Comparison of ENCODE assay signal across 10 mouse cellular contexts in the genomic region with DNA sequence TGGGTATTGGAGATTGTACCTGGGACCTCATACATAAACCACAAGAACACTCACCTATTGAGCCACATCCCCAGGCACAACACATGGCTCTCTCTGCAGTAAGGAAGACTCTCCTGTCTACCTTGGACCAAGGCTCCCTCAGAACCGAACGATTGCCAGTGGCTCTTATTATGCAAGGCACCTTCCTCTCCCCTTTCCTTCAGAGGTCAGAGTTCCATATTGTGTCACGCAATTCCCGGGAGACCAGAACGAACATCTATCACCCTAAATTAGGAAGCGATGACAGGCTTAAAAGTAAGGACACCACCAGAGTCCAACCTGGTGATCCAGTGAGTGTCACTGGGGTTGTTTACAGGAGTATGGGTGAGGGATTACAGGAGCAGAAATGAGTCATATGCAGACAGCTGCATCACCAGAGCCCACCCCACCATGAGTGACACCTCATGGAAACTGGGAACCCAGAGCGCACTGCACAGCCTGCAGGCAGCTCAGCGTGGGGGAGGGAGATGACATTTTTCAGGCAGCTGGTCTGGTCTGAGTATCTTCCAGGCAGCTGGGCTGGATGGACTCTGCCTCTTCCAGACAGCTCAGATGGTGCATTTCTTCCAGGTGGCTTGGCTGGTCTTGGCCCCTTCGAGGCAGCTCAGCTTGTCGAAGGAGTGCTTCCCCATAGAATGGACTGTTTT. TPM values are rescaled to one million over a fixed set of nuclear protein-coding genes. Genes with fewer than 3 reads are reported as not detected.
DNase-seq lines count a peak whose midpoint lies in the region; ATAC-seq lines count a peak whose summit lies in the region.
"Had no signal": no experiment of that assay in that cellular context is flagged by ENCODE, and none has a peak within 500 bp of the region (broad histone marks: within the 10 kb centered on the region; RNA-seq: fewer than 3 reads in every experiment).

No protein-coding gene starts in this region.

- 32% methylated on average over 10 of the region's 10 CpGs for WGBS in kidney, embryonic 15.5 days
- WGBS in heart, embryonic 12.5 days, result 37% methylated on average over 10 of the region's 10 CpGs
- 58% methylated on average over 10 of the region's 10 CpGs for WGBS in liver, embryonic 12.5 days (ENCODE audit: insufficient replicate concordance)
- 85% methylated on average over 10 of the region's 10 CpGs for WGBS in forebrain, embryonic 11.5 days

- H3K4me3 ChIP-seq in kidney, embryonic 15.5 days (replicated peaks), result no peak overlapping the region
- H3K4me3 ChIP-seq in brown adipose tissue, adult 24 weeks (ENCODE audit: insufficient read depth, low read depth, low read length), result no peak overlapping the region
- no peak overlapping the region for H3K4me3 ChIP-seq in heart, embryonic 12.5 days
- H3K4me3 ChIP-seq in liver, embryonic 12.5 days, result no peak overlapping the region
- H3K4me3 ChIP-seq in forebrain, embryonic 11.5 days (ENCODE audit: low read depth, low read length), result no peak overlapping the region
- H3K4me3 ChIP-seq: midbrain, embryonic 10.5 days had no signal

- DNase-seq in kidney, postnatal 36 days, result no peak
- peak; percentile 30 for DNase-seq in lung, postnatal 14 days
- DNase-seq in frontal cortex, postnatal 36 days (ENCODE audit: low spot score in 2 of 2), result no peak
- no peak for DNase-seq in forebrain, embryonic 11.5 days (ENCODE audit: low spot score)
- DNase-seq: right cerebral cortex, postnatal 25 days had no signal

- no peak overlapping the region for H3K9ac ChIP-seq in kidney, embryonic 15.5 days
- H3K9ac ChIP-seq in heart, embryonic 12.5 days, result no peak overlapping the region
- no peak overlapping the region for H3K9ac ChIP-seq in liver, embryonic 12.5 days
- no peak overlapping the region for H3K9ac ChIP-seq in forebrain, embryonic 11.5 days (ENCODE audit: low read length)

- H3K36me3 ChIP-seq in kidney, embryonic 15.5 days, result no peaks in the 10 kb centered on the region
- no peaks in the 10 kb centered on the region for H3K36me3 ChIP-seq in heart, embryonic 12.5 days
- no peaks in the 10 kb centered on the region for H3K36me3 ChIP-seq in liver, embryonic 12.5 days
- H3K36me3 ChIP-seq in forebrain, embryonic 11.5 days (ENCODE audit: control insufficient read depth, insufficient read depth, low read length), result no peaks in the 10 kb centered on the region
- H3K36me3 ChIP-seq: midbrain, embryonic 10.5 days had no signal

- no peak overlapping the region for H3K4me2 ChIP-seq in kidney, embryonic 15.5 days
- no peak overlapping the region for H3K4me2 ChIP-seq in heart, embryonic 12.5 days
- H3K4me2 ChIP-seq in liver, embryonic 12.5 days, result no peak overlapping the region
- no peak overlapping the region for H3K4me2 ChIP-seq in forebrain, embryonic 11.5 days (ENCODE audit: low read depth, low read length, severe bottlenecking)

- no peaks in the 10 kb centered on the region for H3K27me3 ChIP-seq in kidney, embryonic 15.5 days
- H3K27me3 ChIP-seq in heart, embryonic 12.5 days (replicated peaks), result no peaks in the 10 kb centered on the region; the same call in 1 of the 2 replicates
- peaks cover 33% of the 10 kb centered on the region for H3K27me3 ChIP-seq in liver, embryonic 12.5 days (replicated peaks)
- no peaks in the 10 kb centered on the region for H3K27me3 ChIP-seq in forebrain, embryonic 11.5 days (ENCODE audit: control insufficient read depth, insufficient read depth, low read length)

- H3K4me1 ChIP-seq in kidney, embryonic 15.5 days, result peaks cover 52% of the 10 kb centered on the region
- peaks cover 30% of the 10 kb centered on the region for H3K4me1 ChIP-seq in brown adipose tissue, adult 24 weeks (ENCODE audit: control insufficient read depth, insufficient read depth, insufficient read length, low read length)
- peaks cover 40% of the 10 kb centered on the region for H3K4me1 ChIP-seq in heart, embryonic 12.5 days (replicated peaks)
- no peaks in the 10 kb centered on the region for H3K4me1 ChIP-seq in liver, embryonic 12.5 days
- no peaks in the 10 kb centered on the region for H3K4me1 ChIP-seq in forebrain, embryonic 11.5 days (replicated peaks; ENCODE audit: control insufficient read depth, insufficient read depth, low read length)

- H3K9me3 ChIP-seq in kidney, embryonic 15.5 days (replicated peaks), result no peaks in the 10 kb centered on the region
- H3K9me3 ChIP-seq in heart, embryonic 12.5 days (replicated peaks), result 0 out of 2 replicates have a peak, but pooled peaks cover 3% of the 10 kb centered on the region
- no peaks in the 10 kb centered on the region for H3K9me3 ChIP-seq in liver, embryonic 12.5 days (replicated peaks)
- H3K9me3 ChIP-seq in forebrain, embryonic 11.5 days (ENCODE audit: control insufficient read depth, low read length), result no peaks in the 10 kb centered on the region
- H3K9me3 ChIP-seq: midbrain, embryonic 10.5 days had no signal

- H3K27ac ChIP-seq in kidney, embryonic 15.5 days, result peak overlapping the region; percentile 48
- peak overlapping the region; percentile 19 for H3K27ac ChIP-seq in brown adipose tissue, adult 24 weeks (replicated peaks; ENCODE audit: low read depth, low read length)
- peak overlapping the region; percentile 29; the same call in 1 of the 2 replicates for H3K27ac ChIP-seq in heart, embryonic 12.5 days (ENCODE audit: poor library complexity, severe bottlenecking)
- no peak overlapping the region for H3K27ac ChIP-seq in liver, embryonic 12.5 days
- no peak overlapping the region for H3K27ac ChIP-seq in forebrain, embryonic 11.5 days (ENCODE audit: low read depth, low read length)
- H3K27ac ChIP-seq: midbrain, embryonic 10.5 days had no signal

- ATAC-seq in kidney, embryonic 15.5 days (replicated peaks; ENCODE audit: low FRiP score), result peak; percentile 54; the same call in 1 of the 2 replicates
- peak; percentile 7; the same call in 1 of the 2 replicates for ATAC-seq in heart, embryonic 12.5 days (ENCODE audit: insufficient number of reproducible peaks, low FRiP score)
- ATAC-seq in liver, embryonic 12.5 days, result no peak
- ATAC-seq in forebrain, embryonic 11.5 days (replicated peaks; ENCODE audit: low FRiP score), result no peak

RNA-seq across cellular contexts. Expression of a gene that starts 7.5 kb away (rescaled TPM):
- 44.2 and 47.7 TPM in 2 replicates for polyA plus RNA-seq in kidney, embryonic 15.5 days (2015; fragmentation: Nextera tagmentation; extraction: Ambion mirVana)
- 8.3 and 8.9 TPM in 2 replicates for polyA plus RNA-seq in brown adipose tissue, adult 24 weeks (2012; ENCODE audit: insufficient read depth, insufficient read length, missing spikeins)
- polyA plus RNA-seq in heart, embryonic 12.5 days (2016; fragmentation: Nextera tagmentation; extraction: Ambion mirVana), result 6.8 and 7.3 TPM in 2 replicates
- polyA plus RNA-seq in liver, embryonic 12.5 days (2016; fragmentation: Nextera tagmentation; extraction: Ambion mirVana), result 0.83 and 1.2 TPM in 2 replicates
- 7.1 and 7.9 TPM in 2 replicates for polyA plus RNA-seq in forebrain, embryonic 11.5 days (2014; fragmentation: Nextera tagmentation; extraction: Ambion mirVana)

RNA-seq across cellular contexts. Expression of a gene that starts 24.6 kb away (rescaled TPM):
- polyA plus RNA-seq in kidney, embryonic 15.5 days (2015; fragmentation: Nextera tagmentation; extraction: Ambion mirVana), result 0.25 and 0.49 TPM in 2 replicates
- polyA plus RNA-seq in brown adipose tissue, adult 24 weeks (2012; ENCODE audit: insufficient read depth, insufficient read length, missing spikeins), result not detected in 2 replicates
- polyA plus RNA-seq in heart, embryonic 12.5 days (2016; fragmentation: Nextera tagmentation; extraction: Ambion mirVana), result 0.92 TPM in 2 replicates
- not detected in 2 replicates for polyA plus RNA-seq in liver, embryonic 12.5 days (2016; fragmentation: Nextera tagmentation; extraction: Ambion mirVana)
- not detected in 2 replicates for polyA plus RNA-seq in forebrain, embryonic 11.5 days (2014; fragmentation: Nextera tagmentation; extraction: Ambion mirVana)
- polyA plus RNA-seq: midbrain, embryonic 10.5 days had no signal

RNA-seq across cellular contexts. Expression of a gene that starts 36.3 kb away (rescaled TPM):
- 45.3 and 47.4 TPM in 2 replicates for polyA plus RNA-seq in kidney, embryonic 15.5 days (2015; fragmentation: Nextera tagmentation; extraction: Ambion mirVana)
- 45.5 and 52.1 TPM in 2 replicates for polyA plus RNA-seq in brown adipose tissue, adult 24 weeks (2012; ENCODE audit: insufficient read depth, insufficient read length, missing spikeins)
- 62.7 and 63.0 TPM in 2 replicates for polyA plus RNA-seq in heart, embryonic 12.5 days (2016; fragmentation: Nextera tagmentation; extraction: Ambion mirVana)
- 110 and 112 TPM in 2 replicates for polyA plus RNA-seq in liver, embryonic 12.5 days (2016; fragmentation: Nextera tagmentation; extraction: Ambion mirVana)
- 46.6 and 47.0 TPM in 2 replicates for polyA plus RNA-seq in forebrain, embryonic 11.5 days (2014; fragmentation: Nextera tagmentation; extraction: Ambion mirVana)

RNA-seq across cellular contexts. Expression of a gene that starts 42.8 kb away (rescaled TPM):
- 1.3 TPM in 2 replicates for polyA plus RNA-seq in kidney, embryonic 15.5 days (2015; fragmentation: Nextera tagmentation; extraction: Ambion mirVana)
- polyA plus RNA-seq in brown adipose tissue, adult 24 weeks (2012; ENCODE audit: insufficient read depth, insufficient read length, missing spikeins), result 0.83 and 2.0 TPM in 2 replicates
- polyA plus RNA-seq in heart, embryonic 12.5 days (2016; fragmentation: Nextera tagmentation; extraction: Ambion mirVana), result 1.6 TPM in 2 replicates
- 0.10 TPM in 1 of 2 replicates, not detected in the other for polyA plus RNA-seq in liver, embryonic 12.5 days (2016; fragmentation: Nextera tagmentation; extraction: Ambion mirVana)
- polyA plus RNA-seq in forebrain, embryonic 11.5 days (2014; fragmentation: Nextera tagmentation; extraction: Ambion mirVana), result 0.41 and 0.60 TPM in 2 replicates

Comparison
In these comparisons a context has a peak if more than half of its experiments do, and no peak if none do; other contexts are left out.
1. ATAC-seq: peak in kidney, embryonic 15.5 days (single experiment) and heart, embryonic 12.5 days (single experiment); none in liver, embryonic 12.5 days (single experiment) and forebrain, embryonic 11.5 days (single experiment).
2. H3K27ac ChIP-seq: peak in kidney, embryonic 15.5 days (single experiment), brown adipose tissue, adult 24 weeks (single experiment) and heart, embryonic 12.5 days (single experiment); none in liver, embryonic 12.5 days (single experiment) and forebrain, embryonic 11.5 days (single experiment).